Mouse (Mus musculus): Measurements from ENCODE around the gene Asz1. TPM values are rescaled to one million over a fixed set of nuclear protein-coding genes. Genes with fewer than 3 reads are reported as not detected.
A peak's percentile ranks its signal among the peaks of the same experiment; 100 is the strongest.

The Asz1 gene
- total and polyA plus RNA-seq, 3 experiments: 0.27 to 1.3 TPM; not detected in 1

GRCm38 (mm10) chr6:18044299-18044698 lies 64.6 kb downstream of the Asz1 start:
- TF ChIP-seq GATA1 (IDR thresholded peaks at IDR 0.05; ENCODE audit: borderline replicate concordance, low read length): no peak
- no peak for TF ChIP-seq TAL1 (conservative IDR thresholded peaks at IDR 0.05; ENCODE audit: low read depth, low read length)
- no peak for TF ChIP-seq GATA2 (IDR thresholded peaks at IDR 0.05; ENCODE audit: borderline replicate concordance, low read depth, low read length)
- no peak for TF ChIP-seq CTCF (IDR thresholded peaks at IDR 0.05; ENCODE audit: low read depth, low read length)
- TF ChIP-seq POLR2AphosphoS5 (IDR thresholded peaks at IDR 0.05; ENCODE audit: insufficient replicate concordance, low read depth, low read length): no peak
- Histone ChIP-seq H3K4me3 (ENCODE audit: low read depth, low read length) (no peak overlapping the region), H3K36me3 (replicated peaks) (no peaks in the 10 kb centered on the region), H3K9me3 (replicated peaks) (no peaks in the 10 kb centered on the region), H3K4me1 (ENCODE audit: insufficient read depth, low read depth, low read length) (no peaks in the 10 kb centered on the region), H3K27me3 (ENCODE audit: insufficient read depth, low read length) (peaks cover 18% of the 10 kb centered on the region)
- DNase-seq (ENCODE audit: low spot score): no peak
- ATAC-seq (ENCODE audit: extremely low read depth, insufficient number of reproducible peaks, low FRiP score, poor library complexity, severe bottlenecking): no peak

GRCm38 (mm10) chr6:18043172-18043571 lies 65.7 kb downstream of the Asz1 start:
- ATAC-seq (ENCODE audit: extremely low read depth, insufficient number of reproducible peaks, low FRiP score, poor library complexity, severe bottlenecking) (no peak), DNase-seq (ENCODE audit: low spot score) (no peak)
- H3K36me3 ChIP-seq (replicated peaks): no peaks in the 10 kb centered on the region
- no peak overlapping the region for H3K4me3 ChIP-seq (ENCODE audit: low read depth, low read length)
- TF ChIP-seq GATA1 (IDR thresholded peaks at IDR 0.05; ENCODE audit: borderline replicate concordance, low read length) (no peak), TAL1 (conservative IDR thresholded peaks at IDR 0.05; ENCODE audit: low read depth, low read length) (no peak), CTCF (IDR thresholded peaks at IDR 0.05; ENCODE audit: low read depth, low read length) (no peak), GATA2 (IDR thresholded peaks at IDR 0.05; ENCODE audit: borderline replicate concordance, low read depth, low read length) (no peak), POLR2AphosphoS5 (IDR thresholded peaks at IDR 0.05; ENCODE audit: insufficient replicate concordance, low read depth, low read length) (no peak)
- no peaks in the 10 kb centered on the region for H3K9me3 ChIP-seq (replicated peaks)
- no peaks in the 10 kb centered on the region for H3K4me1 ChIP-seq (ENCODE audit: insufficient read depth, low read depth, low read length)
- H3K27me3 ChIP-seq (ENCODE audit: insufficient read depth, low read length): peaks cover 12% of the 10 kb centered on the region; the same call in 1 of the 2 replicates

- Histone ChIP-seq H3K9me3 (replicated peaks) (no peaks in the 10 kb centered on the region), H3K4me3 (ENCODE audit: low read depth, low read length) (no peak overlapping the region), H3K36me3 (replicated peaks) (no peaks in the 10 kb centered on the region), H3K27me3 (ENCODE audit: insufficient read depth, low read length) (peaks cover 46% of the 10 kb centered on the region), H3K4me1 (ENCODE audit: insufficient read depth, low read depth, low read length) (peaks cover 23% of the 10 kb centered on the region)
- no peak for TF ChIP-seq GATA2 (IDR thresholded peaks at IDR 0.05; ENCODE audit: borderline replicate concordance, low read depth, low read length)
- no peak for TF ChIP-seq GATA1 (IDR thresholded peaks at IDR 0.05; ENCODE audit: borderline replicate concordance, low read length)
- no peak for TF ChIP-seq TAL1 (conservative IDR thresholded peaks at IDR 0.05; ENCODE audit: low read depth, low read length)
- TF ChIP-seq POLR2AphosphoS5 (IDR thresholded peaks at IDR 0.05; ENCODE audit: insufficient replicate concordance, low read depth, low read length): no peak
- no peak for TF ChIP-seq CTCF (IDR thresholded peaks at IDR 0.05; ENCODE audit: low read depth, low read length)
- no peak for DNase-seq (ENCODE audit: low spot score)
- ATAC-seq (ENCODE audit: extremely low read depth, insufficient number of reproducible peaks, low FRiP score, poor library complexity, severe bottlenecking): no peak
Measured at GRCm38 (mm10) chr6:18032271-18032670, 76.6 kb downstream of the Asz1 start.

- no peak for ATAC-seq (ENCODE audit: extremely low read depth, insufficient number of reproducible peaks, low FRiP score, poor library complexity, severe bottlenecking)
- no peaks in the 10 kb centered on the region for H3K9me3 ChIP-seq (replicated peaks)
- DNase-seq (ENCODE audit: low spot score): no peak
- H3K4me3 ChIP-seq (ENCODE audit: low read depth, low read length): no peak overlapping the region
- peaks cover 46% of the 10 kb centered on the region for H3K27me3 ChIP-seq (ENCODE audit: insufficient read depth, low read length)
- peaks cover 23% of the 10 kb centered on the region for H3K4me1 ChIP-seq (ENCODE audit: insufficient read depth, low read depth, low read length)
- no peak for TF ChIP-seq CTCF (IDR thresholded peaks at IDR 0.05; ENCODE audit: low read depth, low read length)
- no peak for TF ChIP-seq GATA2 (IDR thresholded peaks at IDR 0.05; ENCODE audit: borderline replicate concordance, low read depth, low read length)
- no peak for TF ChIP-seq GATA1 (IDR thresholded peaks at IDR 0.05; ENCODE audit: borderline replicate concordance, low read length)
- TF ChIP-seq TAL1 (conservative IDR thresholded peaks at IDR 0.05; ENCODE audit: low read depth, low read length): no peak
- TF ChIP-seq POLR2AphosphoS5 (IDR thresholded peaks at IDR 0.05; ENCODE audit: insufficient replicate concordance, low read depth, low read length): no peak
- H3K36me3 ChIP-seq (replicated peaks): no peaks in the 10 kb centered on the region
Measured at GRCm38 (mm10) chr6:18031509-18032010, 77.3 kb downstream of the Asz1 start.

- Histone ChIP-seq H3K27me3 (ENCODE audit: insufficient read depth, low read length) (peaks cover 46% of the 10 kb centered on the region), H3K4me1 (ENCODE audit: insufficient read depth, low read depth, low read length) (peaks cover 23% of the 10 kb centered on the region), H3K4me3 (ENCODE audit: low read depth, low read length) (peak overlapping the region; percentile 63; the same call in 1 of the 2 replicates), H3K9me3 (replicated peaks) (no peaks in the 10 kb centered on the region), H3K36me3 (replicated peaks) (no peaks in the 10 kb centered on the region)
- TF ChIP-seq POLR2AphosphoS5 (IDR thresholded peaks at IDR 0.05; ENCODE audit: insufficient replicate concordance, low read depth, low read length) (no peak), CTCF (IDR thresholded peaks at IDR 0.05; ENCODE audit: low read depth, low read length) (no peak), GATA1 (IDR thresholded peaks at IDR 0.05; ENCODE audit: borderline replicate concordance, low read length) (no peak), TAL1 (conservative IDR thresholded peaks at IDR 0.05; ENCODE audit: low read depth, low read length) (no peak), GATA2 (IDR thresholded peaks at IDR 0.05; ENCODE audit: borderline replicate concordance, low read depth, low read length) (no peak)
- DNase-seq (ENCODE audit: low spot score) (no peak), ATAC-seq (ENCODE audit: extremely low read depth, insufficient number of reproducible peaks, low FRiP score, poor library complexity, severe bottlenecking) (no peak)
Measured at GRCm38 (mm10) chr6:18030868-18031508, 77.9 kb downstream of the Asz1 start.

GRCm38 (mm10) chr6:18029746-18030656 lies 78.9 kb downstream of the Asz1 start, which contains the start of gene Wnt2:
TSS of gene Wnt2 (minus strand) at chr6:18030585.
- H3K36me3 ChIP-seq (replicated peaks): no peaks in the 10 kb centered on the region
- peaks cover 23% of the 10 kb centered on the region for H3K4me1 ChIP-seq (ENCODE audit: insufficient read depth, low read depth, low read length)
- peak within 1 kb of the TSS; percentile 63 for H3K4me3 ChIP-seq (ENCODE audit: low read depth, low read length)
- DNase-seq (ENCODE audit: low spot score) (peak; percentile 42), ATAC-seq (ENCODE audit: extremely low read depth, insufficient number of reproducible peaks, low FRiP score, poor library complexity, severe bottlenecking) (peak; percentile 66)
- peaks cover 46% of the 10 kb centered on the region for H3K27me3 ChIP-seq (ENCODE audit: insufficient read depth, low read length)
- H3K9me3 ChIP-seq (replicated peaks): no peaks in the 10 kb centered on the region
- no peak for TF ChIP-seq POLR2AphosphoS5 (IDR thresholded peaks at IDR 0.05; ENCODE audit: insufficient replicate concordance, low read depth, low read length)
- TF ChIP-seq CTCF (IDR thresholded peaks at IDR 0.05; ENCODE audit: low read depth, low read length): no peak
- no peak for TF ChIP-seq GATA1 (IDR thresholded peaks at IDR 0.05; ENCODE audit: borderline replicate concordance, low read length)
- TF ChIP-seq TAL1 (conservative IDR thresholded peaks at IDR 0.05; ENCODE audit: low read depth, low read length): no peak
- no peak for TF ChIP-seq GATA2 (IDR thresholded peaks at IDR 0.05; ENCODE audit: borderline replicate concordance, low read depth, low read length)
